Mouse (Mus musculus) hindbrain, embryonic 13.5 days (tissue): ENCODE results near the gene Unkl. TPM values are rescaled to one million over a fixed set of nuclear protein-coding genes. Genes with fewer than 3 reads are reported as not detected.

Experiments
- ATAC-seq: fragments of 200-750 bp; cut with Nextera tagmentation; 2 replicates; pipeline ENCODE4 v1.8.0; 2017; ENCODE audit warnings: moderate TSS enrichment; ENCODE audit not compliant: low FRiP score
- H3K27ac ChIP-seq: fragments of 300-500 bp; sonication (generic); 2 replicates; pipeline ENCODE4 v1.5.1; 2015; ENCODE audit warnings: inconsistent platforms, mild to moderate bottlenecking, moderate library complexity
- H3K27me3 ChIP-seq: fragments of 300-500 bp; sonication (generic); 2 replicates; pipeline ENCODE4 v1.6.1; 2015; ENCODE audit warnings: mild to moderate bottlenecking, inconsistent platforms
- H3K36me3 ChIP-seq: fragments of 300-500 bp; sonication (generic); 2 replicates; pipeline ENCODE4 v1.6.1; 2015; ENCODE audit warnings: mild to moderate bottlenecking, inconsistent platforms
- H3K4me1 ChIP-seq: fragments of 300-500 bp; sonication (generic); replicated peaks from 2 replicates; pipeline ENCODE4 v1.6.1; 2015; ENCODE audit warnings: inconsistent platforms
- H3K4me2 ChIP-seq: fragments of 300-500 bp; sonication (generic); 2 replicates; pipeline ENCODE4 v1.6.1; 2015; ENCODE audit warnings: inconsistent platforms, mild to moderate bottlenecking, moderate library complexity
- H3K4me3 ChIP-seq: fragments of 300-500 bp; sonication (generic); 2 replicates; pipeline ENCODE4 v1.5.1; 2015; ENCODE audit warnings: mild to moderate bottlenecking, inconsistent platforms
- H3K9ac ChIP-seq: fragments of 300-500 bp; sonication (generic); 2 replicates; pipeline ENCODE4 v1.6.1; 2015; ENCODE audit warnings: mild to moderate bottlenecking, inconsistent platforms
- H3K9me3 ChIP-seq: fragments of 300-500 bp; sonication (generic); 2 replicates; pipeline ENCODE4 v1.6.1; 2016; ENCODE audit warnings: inconsistent platforms
- WGBS: fragments of 180-500 bp; shearing (Covaris S2); methylation state at CpG from one replicate; pipeline ENCODE4 v1.1.7; 2015; 5-methylcytosine and 5-hydroxymethylcytosine counted together
- polyA plus RNA-seq: library from polyadenylated mRNA; unstranded; fragments of >200 nt; fragmentation: Nextera tagmentation; extraction: Ambion mirVana; gene quantifications from 2 replicates; pipeline ENCODE4 v1.2.1, GENCODE M21; 2015

The Unkl gene
- polyA plus RNA-seq, 1 experiment from 2014 or later, result 11.3 TPM

DNA sequence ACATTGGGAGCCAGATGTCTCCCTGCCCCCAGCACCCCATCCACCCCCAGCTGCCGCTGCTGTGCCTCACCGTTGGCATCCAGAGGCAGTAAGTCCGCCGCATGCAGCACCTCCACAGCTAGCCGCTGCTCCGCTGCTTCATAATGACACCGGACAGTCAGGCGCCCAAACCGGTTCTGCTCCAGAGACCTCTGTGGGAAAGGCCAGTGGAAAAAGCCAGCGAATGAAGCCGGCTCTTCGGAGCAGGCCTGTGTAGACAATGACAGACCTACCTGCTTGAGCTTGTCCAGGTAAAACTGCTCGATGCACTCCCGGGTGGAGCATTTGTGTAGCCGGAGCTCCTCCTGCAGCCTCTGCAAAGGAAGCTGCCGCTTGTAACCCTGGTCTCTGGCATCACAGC lies 56.0 kb downstream of the Unkl start:
- Histone ChIP-seq H3K9ac (no peak overlapping the region), H3K4me2 (no peak overlapping the region), H3K4me1 (peaks cover 16% of the 10 kb centered on the region), H3K27ac (no peak overlapping the region), H3K27me3 (no peaks in the 10 kb centered on the region), H3K9me3 (no peaks in the 10 kb centered on the region), H3K36me3 (peaks cover 46% of the 10 kb centered on the region), H3K4me3 (no peak overlapping the region)
- 87% methylated on average over 16 of the region's 16 CpGs for WGBS
- ATAC-seq, result no peak

DNA sequence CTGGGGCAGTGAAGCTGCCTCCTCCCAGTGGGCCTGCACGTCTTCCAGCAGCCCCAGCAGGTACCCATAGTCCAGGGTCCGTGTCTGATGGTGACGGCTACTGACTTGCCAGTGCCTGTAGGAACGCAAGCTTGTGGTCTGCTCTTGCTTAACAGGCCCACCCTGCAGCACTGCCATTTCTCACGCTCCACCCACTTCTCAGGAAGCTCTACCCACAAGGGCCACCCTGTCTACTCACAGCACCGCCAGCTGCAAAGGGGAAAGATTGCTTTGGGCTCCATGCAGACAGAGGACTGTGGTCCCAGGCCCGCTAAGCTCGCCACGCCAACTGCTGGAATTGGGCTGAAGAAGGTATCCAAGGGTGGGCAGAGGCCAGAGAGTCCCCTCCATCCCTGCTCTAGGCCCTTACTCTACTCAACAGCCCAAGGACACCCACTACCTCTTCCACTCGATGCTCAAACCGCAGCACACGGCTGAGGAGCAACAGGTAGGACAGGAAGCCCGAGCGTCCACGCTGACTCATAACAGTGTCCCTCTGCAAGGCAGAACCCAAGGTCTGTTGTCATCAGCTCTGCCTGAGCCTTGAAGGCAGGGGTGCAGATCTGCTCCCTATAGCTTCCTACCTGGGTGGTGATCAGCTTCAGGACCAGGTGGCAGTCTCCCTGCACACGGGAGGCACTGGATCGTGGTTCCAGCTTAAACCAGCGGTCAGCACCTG lies 60.0 kb downstream of the Unkl start:
- Histone ChIP-seq H3K4me2 (no peak overlapping the region), H3K9me3 (no peaks in the 10 kb centered on the region), H3K36me3 (peaks cover 29% of the 10 kb centered on the region), H3K27me3 (no peaks in the 10 kb centered on the region), H3K4me1 (peaks cover 19% of the 10 kb centered on the region), H3K9ac (no peak overlapping the region; the same call in 1 of the 2 replicates), H3K4me3 (no peak overlapping the region), H3K27ac (no peak overlapping the region)
- WGBS, result 87% methylated on average over 18 of the region's 18 CpGs
- no peak for ATAC-seq

DNA sequence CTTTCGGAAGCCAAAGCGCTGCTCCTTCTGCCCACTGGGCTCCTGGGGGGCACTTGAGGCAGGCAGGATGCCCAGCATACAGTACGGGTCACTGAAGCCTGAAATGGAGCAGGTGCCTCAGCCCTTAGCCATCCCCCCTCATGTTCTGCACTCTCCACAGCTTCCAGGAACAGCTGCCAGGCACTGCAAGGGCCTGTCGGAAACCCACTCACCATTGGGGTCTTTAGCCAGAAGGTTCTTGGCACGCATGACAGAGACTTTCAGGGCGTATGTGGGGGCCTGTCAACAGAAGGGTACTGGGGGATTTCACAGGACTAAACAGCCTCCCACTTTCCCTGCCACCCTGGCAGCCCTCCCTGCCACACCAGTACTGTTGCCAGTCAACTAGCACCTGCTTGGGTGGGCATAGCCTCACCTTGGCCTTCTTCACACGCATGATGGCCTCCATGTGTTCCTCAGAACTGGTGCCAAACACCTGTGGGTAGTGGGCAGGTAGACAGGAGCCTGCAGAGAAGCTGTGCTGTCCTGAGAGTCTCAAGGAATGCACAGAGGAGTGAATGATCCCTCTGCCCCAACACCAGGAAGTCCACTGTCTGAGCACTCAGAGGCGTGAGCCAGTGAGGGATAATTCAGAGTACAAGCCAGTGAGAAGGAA lies 62.1 kb downstream of the Unkl start:
- Histone ChIP-seq H3K9ac (no peak overlapping the region), H3K4me3 (no peak overlapping the region), H3K9me3 (no peaks in the 10 kb centered on the region), H3K4me1 (peaks cover 38% of the 10 kb centered on the region), H3K4me2 (no peak overlapping the region), H3K36me3 (peaks cover 8% of the 10 kb centered on the region), H3K27ac (no peak overlapping the region), H3K27me3 (peaks cover 12% of the 10 kb centered on the region)
- WGBS, result 81% methylated on average over 8 of the region's 8 CpGs
- no peak for ATAC-seq

DNA sequence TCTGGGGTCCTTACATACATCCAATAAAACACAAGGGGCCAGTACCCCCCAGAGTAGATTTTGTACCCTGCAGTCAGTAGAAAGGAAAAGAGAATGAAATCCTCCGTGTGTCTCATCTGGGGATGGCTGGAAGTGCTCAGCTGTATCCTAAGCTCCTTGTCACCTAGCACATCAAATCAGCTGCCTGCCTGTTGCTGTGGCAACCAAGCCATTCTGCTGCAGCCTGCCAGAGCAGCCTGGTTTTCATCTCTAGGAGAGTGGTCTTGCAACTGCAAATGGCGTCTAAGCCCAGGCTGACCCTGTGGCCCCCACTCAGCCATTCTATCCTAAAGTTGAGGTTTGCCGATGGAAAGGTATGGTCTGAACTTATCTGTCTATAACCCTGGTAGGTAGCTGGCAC lies 64.4 kb downstream of the Unkl start:
- Histone ChIP-seq H3K27me3 (peaks cover 33% of the 10 kb centered on the region), H3K36me3 (no peaks in the 10 kb centered on the region), H3K27ac (peak overlapping the region; percentile 83), H3K9me3 (no peaks in the 10 kb centered on the region), H3K4me1 (peaks cover 52% of the 10 kb centered on the region), H3K9ac (0 out of 2 replicates have a peak overlapping the region, but pooled peaks have one; percentile 58), H3K4me3 (no peak overlapping the region), H3K4me2 (peak overlapping the region; percentile 20)
- WGBS, result 8% methylated on average over 3 of the region's 3 CpGs
- peak; percentile 47; the same call in 1 of the 2 replicates for ATAC-seq

DNA sequence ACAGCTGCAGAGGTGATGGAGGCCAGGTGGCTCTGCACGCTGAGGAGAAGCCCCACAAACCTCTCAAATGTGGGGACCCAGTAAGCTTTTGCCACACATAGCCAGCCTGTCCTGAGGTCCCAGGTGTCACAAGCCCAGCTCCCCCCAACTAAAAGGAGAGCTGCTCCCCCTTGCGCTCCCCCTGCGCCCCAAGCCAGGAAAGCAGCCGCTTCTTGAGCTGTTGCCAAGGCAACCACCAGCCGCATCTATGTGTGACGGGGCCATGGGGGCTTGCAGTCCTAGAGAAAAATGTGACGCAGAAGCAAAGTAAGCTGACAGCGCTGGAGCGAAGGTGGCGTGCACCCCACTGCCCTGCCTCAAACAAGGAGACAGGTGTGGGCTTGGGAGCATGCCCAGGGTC lies 65.6 kb downstream of the Unkl start:
- Histone ChIP-seq H3K4me3 (peak overlapping the region; percentile 8), H3K27me3 (peaks cover 33% of the 10 kb centered on the region), H3K9me3 (no peaks in the 10 kb centered on the region), H3K36me3 (peaks cover 6% of the 10 kb centered on the region; the same call in 1 of the 2 replicates), H3K4me1 (peaks cover 63% of the 10 kb centered on the region), H3K9ac (peak overlapping the region; percentile 58), H3K27ac (peak overlapping the region; percentile 83), H3K4me2 (peak overlapping the region; percentile 34)
- WGBS, result 9% methylated on average over 10 of the region's 10 CpGs
- ATAC-seq, result 0 out of 2 replicates have a peak, but pooled peaks have one; percentile 3

DNA sequence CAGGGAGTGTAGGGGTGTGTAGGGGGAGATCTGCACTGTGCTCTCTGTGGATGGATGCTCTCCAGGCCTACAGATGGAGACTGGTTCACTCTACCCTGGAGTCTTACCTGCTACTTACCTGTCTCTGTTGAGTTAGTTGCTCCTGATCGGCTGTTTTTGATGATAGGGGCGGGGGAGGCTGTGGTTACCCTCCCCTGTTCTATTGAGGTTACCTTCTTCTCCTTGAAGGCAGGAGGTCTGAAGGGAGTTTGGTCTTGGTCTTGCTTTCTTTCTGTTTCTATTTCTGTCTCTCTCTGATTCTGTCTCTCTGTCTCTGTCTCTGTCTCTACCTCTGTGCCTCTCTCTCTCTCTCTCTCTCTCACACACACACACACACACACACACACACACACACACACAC lies 66.9 kb downstream of the Unkl start:
- Histone ChIP-seq H3K9me3 (no peaks in the 10 kb centered on the region), H3K9ac (peak overlapping the region; percentile 56; the same call in 1 of the 2 replicates), H3K4me2 (peak overlapping the region; percentile 55; the same call in 1 of the 2 replicates), H3K27ac (no peak overlapping the region), H3K4me3 (no peak overlapping the region), H3K36me3 (peaks cover 18% of the 10 kb centered on the region), H3K4me1 (peaks cover 63% of the 10 kb centered on the region), H3K27me3 (peaks cover 33% of the 10 kb centered on the region)
- ATAC-seq, result no peak
- WGBS, result 56% methylated on average over 2 of the region's 2 CpGs

DNA sequence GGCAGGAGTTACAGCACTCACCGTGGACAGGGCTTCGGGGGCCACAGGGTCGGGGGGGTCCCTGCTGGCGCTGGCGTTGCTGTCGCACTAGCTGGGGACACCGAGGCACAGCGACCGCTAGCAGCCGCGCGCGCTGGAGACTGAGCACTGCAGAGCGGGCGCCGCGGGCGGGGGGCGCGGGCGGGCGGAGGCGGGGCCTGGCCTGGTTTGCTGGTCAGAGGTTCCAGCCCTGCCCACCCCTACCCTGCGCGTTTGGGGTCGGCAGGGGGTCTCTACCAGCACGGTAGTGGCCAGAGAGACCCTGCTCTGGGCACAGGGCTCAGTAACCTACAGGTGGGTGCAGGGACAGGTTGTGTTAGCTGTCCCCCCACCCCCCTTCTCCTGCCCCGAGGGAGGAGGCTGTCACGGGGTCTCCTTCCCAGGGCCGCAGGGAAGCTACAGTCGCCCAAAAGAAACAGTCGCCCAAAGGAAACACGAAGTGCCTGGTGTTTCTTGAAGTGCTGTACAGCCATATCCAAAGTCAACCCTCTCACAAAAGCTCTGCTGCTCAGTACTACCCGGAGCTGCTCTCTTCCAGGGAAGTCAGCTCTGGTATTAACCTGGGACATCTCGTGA lies 68.0 kb downstream of the Unkl start, which contains the start of gene Baiap3:
TSS of gene Baiap3 (minus strand) at position 225 of the 615 bp plus-strand sequence.
- no peaks in the 10 kb centered on the region for H3K9me3 ChIP-seq
- no peak within 1 kb of the TSS for H3K27ac ChIP-seq
- peaks cover 63% of the 10 kb centered on the region for H3K4me1 ChIP-seq
- peaks cover 33% of the 10 kb centered on the region for H3K27me3 ChIP-seq
- H3K9ac ChIP-seq, result peak within 1 kb of the TSS; percentile 56
- ATAC-seq, result peak; percentile 18; the same call in 1 of the 2 replicates
- H3K36me3 ChIP-seq, result peaks cover 21% of the 10 kb centered on the region
- peak within 1 kb of the TSS; percentile 55 for H3K4me2 ChIP-seq
- WGBS, result 5% methylated on average over 30 of the region's 35 CpGs
- H3K4me3 ChIP-seq, result peak within 1 kb of the TSS; percentile 32

DNA sequence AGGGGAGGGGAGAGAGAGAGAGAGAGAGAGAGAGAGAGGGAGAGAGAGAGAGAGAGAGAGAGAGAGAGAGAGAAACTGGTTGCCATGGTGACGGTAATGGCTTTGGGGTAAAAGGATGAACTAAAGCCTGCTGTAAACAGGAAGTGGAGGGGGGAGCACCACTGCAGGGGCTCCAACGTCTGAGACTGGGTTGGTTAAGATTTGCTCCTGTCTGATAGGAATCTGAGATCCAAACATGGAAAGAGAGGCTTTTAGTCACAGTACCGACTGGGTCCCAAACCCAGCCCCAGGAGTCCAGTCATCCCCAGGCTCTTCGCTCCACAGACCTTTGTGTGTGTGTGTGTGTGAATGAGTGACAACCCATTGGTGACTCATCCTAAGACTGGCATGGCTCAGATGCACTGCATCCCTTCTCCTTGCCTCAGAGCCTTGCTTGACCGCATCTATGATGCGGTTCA lies 69.6 kb downstream of the Unkl start:
- Histone ChIP-seq H3K27me3 (peaks cover 33% of the 10 kb centered on the region), H3K4me1 (peaks cover 48% of the 10 kb centered on the region), H3K9ac (no peak overlapping the region), H3K4me3 (no peak overlapping the region), H3K9me3 (no peaks in the 10 kb centered on the region), H3K4me2 (no peak overlapping the region), H3K27ac (no peak overlapping the region), H3K36me3 (peaks cover 27% of the 10 kb centered on the region)
- ATAC-seq, result no peak
- 56% methylated on average over 6 of the region's 6 CpGs for WGBS

DNA sequence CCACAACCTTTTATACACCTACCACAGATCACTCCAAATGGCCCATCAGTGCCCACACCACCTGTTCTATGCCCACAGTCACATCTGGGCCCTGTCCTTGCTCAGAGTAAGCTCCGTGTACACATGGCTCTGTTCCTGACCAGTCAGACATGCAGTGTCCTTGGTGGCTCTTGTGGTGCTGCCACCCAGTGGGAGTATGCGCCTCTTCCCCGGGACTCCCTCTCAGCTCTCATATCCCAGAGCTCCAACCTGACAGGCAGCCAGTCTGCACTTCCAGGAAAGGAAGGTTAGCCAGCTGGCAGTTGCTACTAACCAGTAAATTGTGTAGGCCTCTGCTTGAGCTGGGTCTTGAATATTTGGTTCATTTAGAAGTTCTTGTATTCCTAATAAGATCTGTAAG lies 76.3 kb downstream of the Unkl start:
- no peak overlapping the region for H3K27ac ChIP-seq
- H3K4me2 ChIP-seq, result no peak overlapping the region
- no peak overlapping the region for H3K4me3 ChIP-seq
- H3K4me1 ChIP-seq, result peaks cover 3% of the 10 kb centered on the region
- peaks cover 80% of the 10 kb centered on the region for H3K36me3 ChIP-seq
- H3K9ac ChIP-seq, result no peak overlapping the region
- no peaks in the 10 kb centered on the region for H3K9me3 ChIP-seq
- 74% methylated on average over 3 of the region's 3 CpGs for WGBS
- H3K27me3 ChIP-seq, result no peaks in the 10 kb centered on the region
- ATAC-seq, result no peak

DNA sequence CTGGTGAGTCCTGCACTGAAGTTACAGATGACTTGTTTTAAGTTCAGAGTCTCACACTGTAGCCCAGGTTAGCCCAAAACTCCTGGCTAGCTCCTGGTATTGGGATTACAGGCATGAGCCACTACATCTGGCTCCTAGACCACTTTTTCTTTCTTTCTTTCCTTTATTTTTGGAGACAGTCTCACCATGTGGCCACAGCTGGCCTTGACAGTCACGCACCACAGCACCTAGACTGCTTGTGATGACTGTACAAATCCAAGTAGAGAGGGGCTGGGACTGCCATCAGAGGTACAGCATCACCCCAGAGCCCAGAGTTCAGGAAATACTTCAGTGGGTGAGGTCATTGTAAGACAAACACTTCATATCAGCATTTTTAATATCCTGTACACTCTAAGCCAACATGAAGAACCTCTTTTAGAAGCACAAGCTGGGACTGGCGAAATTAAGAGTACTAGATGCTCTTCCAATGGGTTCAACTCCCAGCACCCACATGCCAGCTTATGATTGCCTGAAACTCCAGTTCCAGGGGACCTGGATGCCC lies 82.7 kb downstream of the Unkl start:
- Histone ChIP-seq H3K4me3 (peak overlapping the region; percentile 99), H3K4me1 (peaks cover 43% of the 10 kb centered on the region), H3K9ac (peak overlapping the region; percentile 100), H3K9me3 (no peaks in the 10 kb centered on the region), H3K27me3 (no peaks in the 10 kb centered on the region), H3K4me2 (peak overlapping the region; percentile 99), H3K27ac (no peak overlapping the region), H3K36me3 (peaks cover 38% of the 10 kb centered on the region)
- 95% methylated on average over 2 of the region's 2 CpGs for WGBS
- ATAC-seq, result no peak

DNA sequence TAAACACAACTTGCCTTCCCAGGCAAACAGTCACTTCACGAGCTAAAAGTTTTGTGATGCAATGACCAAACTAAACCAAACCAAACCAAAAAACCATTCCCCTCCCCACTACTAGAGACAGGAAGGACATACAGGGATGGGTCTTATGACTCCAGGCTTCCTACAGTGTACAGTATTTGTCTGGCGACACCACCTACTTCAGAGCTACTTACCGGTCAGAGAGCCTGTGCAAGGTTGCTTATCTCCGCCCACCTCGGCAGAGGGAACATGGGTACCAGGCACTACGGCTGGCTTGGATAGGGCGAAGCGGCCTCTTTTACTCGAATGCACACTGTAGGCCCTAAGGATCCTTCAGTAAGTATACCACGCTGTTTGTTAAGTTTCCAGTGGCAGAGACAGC lies 84.1 kb downstream of the Unkl start:
- no peak for ATAC-seq
- WGBS, result 1% methylated on average over 10 of the region's 10 CpGs
- no peaks in the 10 kb centered on the region; the same call in 1 of the 2 replicates for H3K27me3 ChIP-seq
- H3K4me2 ChIP-seq, result peak overlapping the region; percentile 99
- peak overlapping the region; percentile 100 for H3K9ac ChIP-seq
- H3K36me3 ChIP-seq, result peaks cover 23% of the 10 kb centered on the region
- peak overlapping the region; percentile 99 for H3K4me3 ChIP-seq
- peaks cover 43% of the 10 kb centered on the region for H3K4me1 ChIP-seq
- peak overlapping the region; percentile 99 for H3K27ac ChIP-seq
- no peaks in the 10 kb centered on the region for H3K9me3 ChIP-seq
